Mouse (Mus musculus) erythroblast, adult 5-6 weeks (primary cell): ENCODE data around the gene Dlk2. TPM values are rescaled to one million over a fixed set of nuclear protein-coding genes. Genes with fewer than 3 reads are reported as not detected.

Source experiments
- ATAC-seq: replicated peaks from 2 replicates; pipeline ENCODE4 v1.8.0; 2016; ENCODE audit warnings: moderate number of reproducible peaks, mild to moderate bottlenecking, moderate TSS enrichment, inconsistent platforms; ENCODE audit not compliant: poor library complexity, low FRiP score, severe bottlenecking
- total RNA-seq, 2 experiments: library from RNA; stranded (forward) in 1 of 2; stranded (reverse) in 1 of 2; fragments of 150-400 nt in 1 of 2; fragments of 200-764, 138-1000 nt in 1 of 2; gene quantifications; 2 replicates each; pipeline versions ENCODE4 v1.2.3 to v1.2.4; 2015 to 2017; ENCODE audit warnings: low replicate concordance in 2 of 2

The Dlk2 gene
- total RNA-seq, 2 experiments from 2014 or later = not detected

GRCm38 (mm10) chr17:46310515-46310914, 13.3 kb downstream of the Dlk2 start:
- ATAC-seq = no peak

DNA sequence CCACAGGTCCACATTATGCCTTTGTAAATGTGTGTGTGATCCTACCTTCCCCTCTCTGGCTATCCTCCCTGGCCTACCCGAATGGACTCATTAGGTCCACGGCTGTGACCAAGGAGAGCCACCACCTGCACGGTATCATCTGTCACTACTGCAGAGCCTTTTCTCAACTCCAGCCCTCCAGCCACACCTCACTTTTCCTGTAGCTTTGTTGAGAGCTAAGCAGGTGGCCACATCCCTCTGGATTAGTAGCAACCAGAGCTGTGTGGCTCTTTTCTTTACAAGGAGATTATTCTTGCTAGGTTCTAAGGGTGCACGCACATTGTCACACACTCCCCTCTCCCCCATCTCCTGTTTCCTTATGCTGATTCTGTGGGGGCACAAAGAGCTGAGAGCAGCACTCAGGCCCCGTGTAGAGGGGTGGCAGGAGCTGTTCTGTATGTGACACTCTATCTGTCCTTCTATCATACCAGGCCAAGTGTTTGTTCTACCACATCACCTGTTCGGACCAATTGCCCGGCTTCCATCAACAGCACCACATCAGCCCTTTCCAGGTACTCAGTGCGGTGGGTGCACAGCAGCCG, 16.0 kb downstream of the Dlk2 start:
- ATAC-seq = no peak

DNA sequence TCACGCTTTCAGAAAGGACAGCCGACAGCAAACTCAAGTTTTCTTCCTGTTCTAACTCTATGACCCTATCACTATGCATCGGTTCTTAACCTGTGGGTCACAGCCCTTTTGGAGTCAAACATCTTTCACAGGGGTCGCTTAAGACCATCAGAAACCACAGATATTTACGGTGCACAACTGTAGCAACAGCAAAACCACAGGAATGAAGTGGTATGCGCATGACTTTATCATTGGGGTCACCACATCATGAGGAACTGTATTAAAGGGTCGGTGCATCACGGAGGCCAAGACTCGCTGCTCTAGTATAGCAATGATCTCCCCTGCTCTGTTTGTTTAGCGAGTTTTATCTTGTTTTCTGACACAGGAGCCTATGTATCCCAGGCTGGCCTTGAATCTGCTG, 18.6 kb downstream of the Dlk2 start:
- no peak for ATAC-seq

DNA sequence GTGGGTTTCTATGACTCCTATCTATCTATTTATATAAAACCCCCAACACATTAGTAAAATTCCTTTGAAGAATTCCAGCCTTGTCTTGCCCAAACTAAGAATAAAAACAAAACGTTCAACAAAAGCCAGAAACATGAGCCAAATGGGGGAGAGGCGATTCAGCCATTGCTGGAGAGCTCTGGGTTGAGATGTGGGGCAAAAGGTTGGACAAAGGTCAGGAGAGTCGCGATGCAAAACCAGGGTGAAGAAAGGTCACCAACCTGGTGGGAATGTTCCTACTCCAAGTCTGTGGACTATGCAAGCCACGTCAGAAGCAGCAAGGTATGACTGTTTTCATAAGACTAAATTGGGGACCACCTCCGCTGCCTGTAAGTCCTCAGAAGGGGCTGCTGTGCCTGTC, 23.3 kb downstream of the Dlk2 start:
- no peak for ATAC-seq

- ATAC-seq = no peak
Observed at GRCm38 (mm10) chr17:46322046-46322823, 25.0 kb downstream of the Dlk2 start.

- ATAC-seq = no peak
Observed at GRCm38 (mm10) chr17:46327413-46327905, 30.2 kb downstream of the Dlk2 start.

DNA sequence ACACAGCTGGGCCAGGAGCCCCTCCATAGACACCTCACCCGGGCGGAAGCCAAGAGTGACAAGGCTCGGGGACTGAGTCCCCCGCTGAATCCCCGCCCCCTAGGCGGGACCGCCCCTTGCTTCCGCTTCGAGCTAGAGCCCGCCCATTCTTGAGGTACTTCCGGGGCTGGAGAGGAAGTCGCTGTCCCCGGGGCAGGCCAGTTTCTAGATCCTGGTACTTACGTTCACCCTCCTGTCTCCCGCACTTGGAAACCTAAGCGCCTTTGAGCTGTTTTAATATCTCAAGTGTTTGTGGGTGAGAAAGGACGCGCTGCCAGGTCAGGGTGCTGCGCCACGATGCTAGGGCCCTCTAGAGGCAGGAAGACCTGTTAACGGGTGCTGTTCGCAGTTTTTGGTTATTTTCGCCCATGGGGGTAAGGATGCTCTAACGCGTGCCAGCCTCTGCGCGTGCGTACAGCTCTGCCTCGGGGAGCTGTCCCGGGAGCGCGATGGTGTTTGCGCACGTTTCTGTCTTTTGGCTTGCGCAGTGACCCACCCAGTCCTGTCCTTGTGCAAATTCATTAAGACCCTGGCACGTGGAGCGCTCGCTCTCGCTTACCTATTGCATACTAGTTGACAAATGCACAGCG, 30.8 kb downstream of the Dlk2 start, which contains the start of gene Abcc10:
Gene Abcc10 (minus strand): TSS at position 447 of the 629 bp plus-strand sequence.
- peak; percentile 99 for ATAC-seq

DNA sequence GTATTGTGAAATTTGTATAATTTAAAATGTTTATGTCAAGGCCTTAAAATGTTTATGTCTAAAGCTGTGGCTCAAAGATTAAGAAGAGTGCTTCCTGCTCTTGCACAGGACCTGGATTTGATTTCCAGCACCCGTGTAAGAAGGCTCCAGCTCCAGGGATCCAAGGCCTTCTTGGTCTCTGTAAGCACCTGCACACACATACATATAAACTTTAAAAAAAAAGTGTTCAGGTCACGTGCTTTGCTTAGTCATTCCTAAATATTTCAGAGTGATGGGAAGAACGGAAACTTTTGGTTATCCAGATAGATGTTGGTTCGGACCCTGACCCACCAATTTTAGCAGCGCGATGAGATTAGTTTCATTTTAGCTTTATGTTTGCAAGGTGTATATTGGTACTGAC, 31.5 kb downstream of the Dlk2 start:
- ATAC-seq = no peak

DNA sequence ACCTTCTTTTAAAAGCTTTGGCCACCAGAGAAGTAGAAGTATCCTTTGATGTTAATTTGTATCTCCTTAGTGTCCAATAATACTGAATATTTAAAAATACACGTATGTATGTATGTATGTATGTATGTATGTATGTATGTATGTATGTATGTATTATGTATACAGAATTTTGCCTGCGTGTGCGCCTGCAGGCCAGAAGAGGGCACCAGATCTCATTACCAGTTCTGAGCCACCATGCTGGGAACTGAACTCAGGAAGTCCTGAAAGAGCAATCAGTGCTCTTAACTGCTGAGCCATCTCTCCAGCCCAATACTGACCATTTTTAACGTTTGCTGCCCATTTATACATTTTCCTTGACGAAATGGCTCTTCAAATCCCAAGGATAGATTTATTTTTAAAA, 39.3 kb downstream of the Dlk2 start:
- no peak for ATAC-seq

GRCm38 (mm10) chr17:46341208-46341607, 44.0 kb downstream of the Dlk2 start:
- ATAC-seq = no peak

GRCm38 (mm10) chr17:46351026-46351700, 53.9 kb downstream of the Dlk2 start:
- ATAC-seq = no peak

Other genes with a start within 250 kb of the Dlk2 start
- 8.6 and 20.9 TPM in 2 replicates for gene Mrps18a, start 186.4 kb upstream of the Dlk2 start, total RNA-seq (2015; ENCODE audit: low replicate concordance)
- 3.6 and 21.0 TPM in 2 replicates for gene Mrps18a, start 186.4 kb upstream of the Dlk2 start, total RNA-seq (2017; ENCODE audit: low replicate concordance)
- gene Rsph9, start 153.2 kb upstream of the Dlk2 start, total RNA-seq (2015; ENCODE audit: low replicate concordance) = 2.1 TPM in 1 of 2 replicates, not detected in the other
- 0.42 and 7.3 TPM in 2 replicates for gene Rsph9, start 153.2 kb upstream of the Dlk2 start, total RNA-seq (2017; ENCODE audit: low replicate concordance)
- 33.0 and 66.5 TPM in 2 replicates for gene Mad2l1bp, start 143.9 kb upstream of the Dlk2 start, total RNA-seq (2015; ENCODE audit: low replicate concordance)
- gene Mad2l1bp, start 143.9 kb upstream of the Dlk2 start, total RNA-seq (2017; ENCODE audit: low replicate concordance) = 30.2 and 33.7 TPM in 2 replicates
- 296 and 371 TPM in 2 replicates for gene Gtpbp2, start 136.4 kb upstream of the Dlk2 start, total RNA-seq (2015; ENCODE audit: low replicate concordance)
- 714 and 945 TPM in 2 replicates for gene Gtpbp2, start 136.4 kb upstream of the Dlk2 start, total RNA-seq (2017; ENCODE audit: low replicate concordance)
- 4.6 and 4.8 TPM in 2 replicates for gene Polh, start 94.8 kb upstream of the Dlk2 start, total RNA-seq (2015; ENCODE audit: low replicate concordance)
- gene Polh, start 94.8 kb upstream of the Dlk2 start, total RNA-seq (2017; ENCODE audit: low replicate concordance) = 14.9 and 17.8 TPM in 2 replicates
- 9.0 and 15.3 TPM in 2 replicates for gene Xpo5, start 94.6 kb upstream of the Dlk2 start, total RNA-seq (2015; ENCODE audit: low replicate concordance)
- 11.7 and 14.9 TPM in 2 replicates for gene Xpo5, start 94.6 kb upstream of the Dlk2 start, total RNA-seq (2017; ENCODE audit: low replicate concordance)
- 14.8 and 18.8 TPM in 2 replicates for gene Polr1c, start 49.4 kb upstream of the Dlk2 start, total RNA-seq (2015; ENCODE audit: low replicate concordance)
- gene Polr1c, start 49.4 kb upstream of the Dlk2 start, total RNA-seq (2017; ENCODE audit: low replicate concordance) = 9.6 and 15.1 TPM in 2 replicates
- 15.4 and 42.8 TPM in 2 replicates for gene Yipf3, start 49.3 kb upstream of the Dlk2 start, total RNA-seq (2015; ENCODE audit: low replicate concordance)
- gene Yipf3, start 49.3 kb upstream of the Dlk2 start, total RNA-seq (2017; ENCODE audit: low replicate concordance) = 22.7 and 29.7 TPM in 2 replicates
- gene Lrrc73, start 43.9 kb upstream of the Dlk2 start, total RNA-seq (2015; ENCODE audit: low replicate concordance) = 0.42 TPM in 1 of 2 replicates, not detected in the other
- gene Lrrc73, start 43.9 kb upstream of the Dlk2 start, total RNA-seq (2017; ENCODE audit: low replicate concordance) = 0.42 and 1.4 TPM in 2 replicates
- gene Tjap1, start 14.4 kb upstream of the Dlk2 start, total RNA-seq (2015; ENCODE audit: low replicate concordance) = 4.0 and 23.1 TPM in 2 replicates
- gene Tjap1, start 14.4 kb upstream of the Dlk2 start, total RNA-seq (2017; ENCODE audit: low replicate concordance) = 12.3 and 28.2 TPM in 2 replicates
- 0.84 and 2.5 TPM in 2 replicates for gene Abcc10, start 30.9 kb downstream of the Dlk2 start, total RNA-seq (2015; ENCODE audit: low replicate concordance)
- gene Abcc10, start 30.9 kb downstream of the Dlk2 start, total RNA-seq (2017; ENCODE audit: low replicate concordance) = 0.51 and 1.1 TPM in 2 replicates
- 3.6 and 5.6 TPM in 2 replicates for gene Zfp318, start 86.3 kb downstream of the Dlk2 start, total RNA-seq (2015; ENCODE audit: low replicate concordance)
- gene Zfp318, start 86.3 kb downstream of the Dlk2 start, total RNA-seq (2017; ENCODE audit: low replicate concordance) = 3.9 and 4.7 TPM in 2 replicates
- not detected in 2 replicates for gene Crip3, start 131.5 kb downstream of the Dlk2 start, total RNA-seq (2015; ENCODE audit: low replicate concordance)
- gene Crip3, start 131.5 kb downstream of the Dlk2 start, total RNA-seq (2017; ENCODE audit: low replicate concordance) = not detected in 2 replicates
- not detected in 2 replicates for gene Slc22a7, start 141.0 kb downstream of the Dlk2 start, total RNA-seq (2015; ENCODE audit: low replicate concordance)
- gene Slc22a7, start 141.0 kb downstream of the Dlk2 start, total RNA-seq (2017; ENCODE audit: low replicate concordance) = not detected in 2 replicates
- gene Ttbk1, start 190.3 kb downstream of the Dlk2 start, total RNA-seq (2015; ENCODE audit: low replicate concordance) = not detected in 2 replicates
- gene Ttbk1, start 190.3 kb downstream of the Dlk2 start, total RNA-seq (2017; ENCODE audit: low replicate concordance) = not detected in 2 replicates
- gene Dnph1, start 199.3 kb downstream of the Dlk2 start, total RNA-seq (2015; ENCODE audit: low replicate concordance) = 2.7 and 3.3 TPM in 2 replicates
- gene Dnph1, start 199.3 kb downstream of the Dlk2 start, total RNA-seq (2017; ENCODE audit: low replicate concordance) = 1.5 and 4.0 TPM in 2 replicates
- 1.3 TPM in 1 of 2 replicates, not detected in the other for gene Cul9, start 249.0 kb downstream of the Dlk2 start, total RNA-seq (2015; ENCODE audit: low replicate concordance)
- 3.3 and 4.5 TPM in 2 replicates for gene Cul9, start 249.0 kb downstream of the Dlk2 start, total RNA-seq (2017; ENCODE audit: low replicate concordance)